Mouse (Mus musculus) heart, embryonic 11.5 days (tissue): ENCODE measurements around the gene Zfp64. TPM values are rescaled to one million over a fixed set of nuclear protein-coding genes. Genes with fewer than 3 reads are reported as not detected.

Source experiments
- ATAC-seq: fragments of 200-750 bp; cut with Nextera tagmentation; replicated peaks from 2 replicates; pipeline ENCODE4 v1.8.0; 2017; ENCODE audit warnings: moderate library complexity; ENCODE audit not compliant: insufficient number of reproducible peaks, low FRiP score, low TSS enrichment
- H3K27ac ChIP-seq: fragments of 300-500 bp; sonication (generic); 2 replicates; pipeline ENCODE4 v1.5.1; 2014; ENCODE audit warnings: mild to moderate bottlenecking, low read depth, low read length
- H3K27me3 ChIP-seq: fragments of 300-500 bp; sonication (generic); 2 replicates; pipeline ENCODE4 v1.6.1; 2014; ENCODE audit warnings: mild to moderate bottlenecking, low read length, mixed read lengths; ENCODE audit not compliant: control insufficient read depth, insufficient read depth
- H3K36me3 ChIP-seq: fragments of 300-500 bp; sonication (generic); 2 replicates; pipeline ENCODE4 v1.6.1; 2014; ENCODE audit warnings: mild to moderate bottlenecking, low read length, moderate library complexity, mixed read lengths; ENCODE audit not compliant: control insufficient read depth, insufficient read depth
- H3K4me1 ChIP-seq: fragments of 300-500 bp; sonication (generic); 2 replicates; pipeline ENCODE4 v1.6.1; 2014; ENCODE audit warnings: low read length; ENCODE audit not compliant: control insufficient read depth, insufficient read depth
- H3K4me2 ChIP-seq: fragments of 300-500 bp; sonication (generic); 2 replicates; pipeline ENCODE4 v1.6.1; 2014; ENCODE audit warnings: mild to moderate bottlenecking, moderate library complexity
- H3K4me3 ChIP-seq: fragments of 300-500 bp; sonication (generic); 2 replicates; pipeline ENCODE4 v1.5.1; 2014; ENCODE audit warnings: low read depth, low read length
- H3K9ac ChIP-seq: fragments of 300-500 bp; sonication (generic); 2 replicates; pipeline ENCODE4 v1.6.1; 2014; ENCODE audit warnings: mild to moderate bottlenecking, low read depth, low read length, moderate library complexity
- H3K9me3 ChIP-seq: fragments of 300-500 bp; sonication (generic); replicated peaks from 2 replicates; pipeline ENCODE4 v1.6.1; 2016; ENCODE audit warnings: low read length; ENCODE audit not compliant: control insufficient read depth
- WGBS: fragments of 180-500 bp; shearing (Covaris S2); extraction: QIAGEN DNeasy Blood & Tissue Kit; methylation state at CpG from one replicate; pipeline ENCODE4 v1.1.7; 2014; ENCODE audit not compliant: insufficient replicate concordance; 5-methylcytosine and 5-hydroxymethylcytosine counted together
- polyA plus RNA-seq: library from polyadenylated mRNA; unstranded; fragments of >200 nt; fragmentation: Nextera tagmentation; extraction: Ambion mirVana; gene quantifications from 2 replicates; pipeline ENCODE4 v1.2.1, GENCODE M21; 2014

Gene Zfp64
- polyA plus RNA-seq, 1 experiment from 2014 or later: 19.2 TPM

DNA sequence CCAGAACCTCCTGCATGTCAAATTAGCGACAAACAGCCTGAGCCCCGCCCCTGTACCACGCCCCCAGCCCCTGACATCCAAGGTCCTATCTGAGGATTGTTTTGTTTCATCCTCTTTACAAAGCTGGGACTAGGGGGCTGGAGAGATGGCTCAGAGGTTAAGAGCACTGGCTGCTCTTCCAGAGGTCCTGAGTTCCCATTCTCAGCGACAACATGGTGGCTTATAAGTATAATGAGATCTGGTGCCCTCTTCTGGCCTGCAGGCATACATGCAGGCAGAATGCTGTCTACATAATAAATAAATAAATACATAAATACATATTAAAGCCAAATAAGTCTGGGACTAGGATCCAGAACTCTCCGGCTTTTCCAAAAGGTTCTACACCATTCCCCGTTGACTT is 18.5 kb downstream of the Zfp64 start:
- H3K9me3 ChIP-seq: no peaks in the 10 kb centered on the region
- ATAC-seq: no peak
- H3K9ac ChIP-seq: no peak overlapping the region
- no peak overlapping the region for H3K4me2 ChIP-seq
- H3K4me1 ChIP-seq: no peaks in the 10 kb centered on the region
- 86% methylated on average over 6 of the region's 6 CpGs for WGBS
- H3K27ac ChIP-seq: no peak overlapping the region
- H3K27me3 ChIP-seq: no peaks in the 10 kb centered on the region
- peaks cover 29% of the 10 kb centered on the region for H3K36me3 ChIP-seq
- no peak overlapping the region for H3K4me3 ChIP-seq

DNA sequence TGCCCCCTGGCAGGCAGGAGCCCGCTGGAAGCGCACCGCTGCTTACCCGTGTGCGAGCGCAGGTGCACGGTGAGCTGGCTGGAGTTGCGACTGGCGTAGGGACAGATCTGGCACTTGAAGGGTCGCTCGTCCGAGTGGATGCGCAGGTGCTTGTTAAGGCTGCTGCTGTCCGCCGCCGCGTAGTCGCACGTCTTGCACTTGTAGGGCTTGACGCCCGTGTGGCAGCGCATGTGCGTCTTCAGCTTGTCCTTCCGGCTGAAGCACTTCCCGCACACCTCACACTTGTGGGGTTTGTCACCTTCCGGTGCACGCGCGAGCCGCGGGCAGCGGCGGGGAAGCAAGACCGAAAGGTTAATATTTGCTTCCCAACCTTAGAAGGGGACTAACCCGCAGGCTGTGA is 20.2 kb downstream of the Zfp64 start:
- H3K4me2 ChIP-seq: no peak overlapping the region
- no peak for ATAC-seq
- H3K36me3 ChIP-seq: peaks cover 33% of the 10 kb centered on the region
- WGBS: 84% methylated on average over 35 of the region's 35 CpGs
- no peaks in the 10 kb centered on the region for H3K27me3 ChIP-seq
- H3K9ac ChIP-seq: no peak overlapping the region
- no peaks in the 10 kb centered on the region for H3K4me1 ChIP-seq
- no peak overlapping the region for H3K27ac ChIP-seq
- H3K9me3 ChIP-seq: no peaks in the 10 kb centered on the region
- no peak overlapping the region for H3K4me3 ChIP-seq

DNA sequence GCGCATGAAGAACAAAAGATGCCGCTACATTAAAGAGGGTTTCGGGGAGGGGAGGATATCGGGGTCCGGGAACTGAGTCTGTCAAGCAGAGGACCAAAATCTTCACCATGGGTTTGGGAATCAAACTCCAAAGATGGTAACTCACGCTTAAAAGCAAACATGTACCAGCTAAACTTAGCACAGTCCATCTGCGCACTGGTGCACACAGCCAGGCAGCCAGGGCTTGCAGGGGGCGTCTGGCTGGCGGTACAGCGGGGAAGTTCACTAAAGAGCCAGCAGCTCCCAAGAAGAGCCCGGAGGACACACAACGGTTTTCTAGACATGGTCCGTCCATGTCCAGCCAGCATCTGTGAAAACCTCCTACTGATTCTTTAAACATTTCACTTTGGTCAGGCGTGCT is 23.7 kb downstream of the Zfp64 start:
- H3K27me3 ChIP-seq: no peaks in the 10 kb centered on the region
- no peak for ATAC-seq
- no peak overlapping the region for H3K9ac ChIP-seq
- H3K4me3 ChIP-seq: no peak overlapping the region
- H3K4me2 ChIP-seq: no peak overlapping the region
- no peaks in the 10 kb centered on the region for H3K4me1 ChIP-seq
- H3K36me3 ChIP-seq: peaks cover 23% of the 10 kb centered on the region
- 91% methylated on average over 14 of the region's 14 CpGs for WGBS
- H3K9me3 ChIP-seq: no peaks in the 10 kb centered on the region
- H3K27ac ChIP-seq: no peak overlapping the region

DNA sequence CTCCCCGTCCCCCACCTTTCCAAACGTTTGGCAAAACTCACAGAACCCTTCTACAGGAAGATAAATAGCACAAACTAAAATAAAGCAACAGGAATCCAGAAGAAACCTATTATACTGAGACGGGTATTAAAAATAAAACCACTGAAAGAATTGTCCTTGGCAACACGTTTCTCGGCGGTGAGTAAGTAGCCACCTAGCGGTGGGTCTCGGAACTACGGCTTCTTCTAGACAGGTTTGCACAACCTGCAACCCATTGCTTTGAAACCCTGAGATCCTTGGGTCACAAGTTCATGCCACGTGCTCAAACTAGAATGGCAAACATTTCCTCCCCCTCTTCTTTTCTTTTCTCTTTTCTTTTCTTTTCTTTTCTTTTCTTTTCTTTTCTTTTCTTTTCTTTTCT is 25.7 kb downstream of the Zfp64 start:
- ATAC-seq: no peak
- Histone ChIP-seq H3K27ac (no peak overlapping the region), H3K36me3 (peaks cover 23% of the 10 kb centered on the region), H3K4me1 (no peaks in the 10 kb centered on the region), H3K9ac (no peak overlapping the region), H3K4me2 (no peak overlapping the region), H3K9me3 (no peaks in the 10 kb centered on the region), H3K27me3 (no peaks in the 10 kb centered on the region), H3K4me3 (no peak overlapping the region)
- WGBS: 35% methylated on average over 10 of the region's 10 CpGs

DNA sequence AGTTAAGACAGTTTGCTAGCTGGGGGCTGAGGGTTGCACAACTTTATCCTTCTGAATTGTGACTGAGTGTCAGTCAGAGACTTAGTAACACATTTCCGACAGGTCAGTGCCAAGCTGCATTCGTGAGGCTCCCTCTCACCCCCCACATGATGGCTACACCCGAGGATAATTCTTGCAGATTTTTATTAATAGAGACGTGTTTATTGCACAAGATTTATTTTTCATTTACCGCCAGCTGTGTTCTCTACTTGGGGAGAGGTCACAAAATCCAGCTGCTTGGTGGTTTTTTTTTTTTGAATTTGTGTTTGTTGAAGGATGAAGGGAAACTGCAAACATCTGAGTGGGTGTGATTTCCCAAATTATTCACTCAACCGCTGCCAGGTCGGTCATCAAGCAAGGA is 28.0 kb downstream of the Zfp64 start:
- Histone ChIP-seq H3K4me2 (no peak overlapping the region), H3K27me3 (no peaks in the 10 kb centered on the region), H3K27ac (no peak overlapping the region), H3K36me3 (peaks cover 16% of the 10 kb centered on the region), H3K9me3 (no peaks in the 10 kb centered on the region), H3K9ac (no peak overlapping the region), H3K4me3 (no peak overlapping the region), H3K4me1 (no peaks in the 10 kb centered on the region)
- 90% methylated on average over 7 of the region's 7 CpGs for WGBS
- no peak for ATAC-seq

DNA sequence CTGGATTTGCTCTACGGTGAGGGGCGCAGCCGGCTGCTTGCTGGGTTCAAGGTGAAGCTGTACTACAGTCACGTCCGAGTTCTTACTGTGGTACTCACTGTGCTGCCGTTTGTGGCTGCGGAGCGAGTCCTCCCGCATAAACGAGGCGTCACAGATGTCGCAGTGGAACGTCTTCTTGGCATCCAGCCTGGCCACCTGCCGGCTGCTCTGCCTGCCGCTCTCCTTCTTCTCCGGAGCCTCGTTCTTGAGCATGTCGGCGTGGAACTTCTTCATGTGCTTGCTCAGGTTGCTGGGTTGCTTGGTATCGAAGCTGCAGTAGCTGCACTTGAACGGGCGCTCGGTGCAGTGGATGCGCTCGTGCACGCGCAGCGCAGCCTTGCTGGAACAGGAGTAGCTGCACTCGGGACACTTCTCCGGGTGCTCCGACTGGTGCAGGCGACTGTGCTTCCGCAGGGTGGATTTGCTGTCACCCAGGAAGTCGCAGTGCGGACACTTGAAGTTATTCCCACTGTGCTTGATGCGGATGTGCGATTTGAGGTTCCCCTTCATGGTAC is 29.1 kb downstream of the Zfp64 start:
- H3K9ac ChIP-seq: no peak overlapping the region
- no peak for ATAC-seq
- H3K9me3 ChIP-seq: no peaks in the 10 kb centered on the region
- no peak overlapping the region for H3K27ac ChIP-seq
- H3K36me3 ChIP-seq: peaks cover 12% of the 10 kb centered on the region
- WGBS: 84% methylated on average over 37 of the region's 37 CpGs
- no peaks in the 10 kb centered on the region for H3K4me1 ChIP-seq
- no peaks in the 10 kb centered on the region for H3K27me3 ChIP-seq
- no peak overlapping the region for H3K4me3 ChIP-seq
- no peak overlapping the region for H3K4me2 ChIP-seq

DNA sequence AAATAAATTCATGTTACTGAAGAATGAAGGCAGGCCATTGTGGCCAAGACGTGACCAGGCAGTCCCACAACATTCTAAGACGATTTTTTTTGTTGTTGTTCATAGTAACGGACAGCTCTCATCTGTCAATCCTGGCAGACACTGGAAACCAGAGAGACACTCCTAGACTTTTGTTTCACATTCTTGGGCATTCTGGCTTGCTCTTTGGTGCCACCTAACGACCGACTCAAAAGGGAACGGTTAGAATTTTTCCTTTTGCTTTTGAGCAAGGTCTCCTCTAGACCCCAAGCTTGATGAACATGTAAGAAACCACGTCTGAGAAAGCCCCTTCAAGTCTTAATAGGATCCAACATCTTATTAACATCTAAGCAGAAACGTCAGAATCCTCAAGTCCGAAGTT is 31.7 kb downstream of the Zfp64 start:
- H3K4me1 ChIP-seq: no peaks in the 10 kb centered on the region
- H3K9me3 ChIP-seq: no peaks in the 10 kb centered on the region
- ATAC-seq: no peak
- peaks cover 8% of the 10 kb centered on the region for H3K36me3 ChIP-seq
- 16% methylated on average over 9 of the region's 9 CpGs for WGBS
- no peak overlapping the region for H3K4me2 ChIP-seq
- no peak overlapping the region for H3K9ac ChIP-seq
- peaks cover 5% of the 10 kb centered on the region; the same call in 1 of the 2 replicates for H3K27me3 ChIP-seq
- H3K27ac ChIP-seq: no peak overlapping the region
- H3K4me3 ChIP-seq: no peak overlapping the region

DNA sequence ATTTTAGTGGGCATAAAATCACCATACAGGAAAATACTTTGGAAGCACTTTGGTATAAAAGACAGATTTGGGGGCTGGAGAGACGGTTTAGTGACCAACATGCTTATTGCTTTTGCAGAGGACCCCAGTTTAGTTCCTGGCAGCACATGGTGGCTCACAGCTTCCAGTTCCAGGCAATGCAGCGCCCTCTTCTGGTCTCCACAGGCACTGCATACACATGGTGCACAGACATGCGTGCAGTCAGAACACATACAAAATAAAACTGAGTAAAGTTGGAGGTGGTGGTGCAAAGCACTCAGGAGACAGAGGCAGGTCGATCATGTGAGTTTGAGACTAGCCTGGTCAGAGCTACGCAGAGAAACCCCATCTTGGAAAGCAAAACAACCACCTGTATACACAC is 32.9 kb downstream of the Zfp64 start:
- no peak for ATAC-seq
- H3K4me1 ChIP-seq: no peaks in the 10 kb centered on the region
- H3K36me3 ChIP-seq: peaks cover 8% of the 10 kb centered on the region
- H3K27me3 ChIP-seq: peaks cover 5% of the 10 kb centered on the region; the same call in 1 of the 2 replicates
- no peak overlapping the region for H3K4me2 ChIP-seq
- H3K9me3 ChIP-seq: no peaks in the 10 kb centered on the region
- no peak overlapping the region for H3K27ac ChIP-seq
- H3K9ac ChIP-seq: no peak overlapping the region
- WGBS: 81% methylated on average over 5 of the region's 5 CpGs
- no peak overlapping the region for H3K4me3 ChIP-seq

DNA sequence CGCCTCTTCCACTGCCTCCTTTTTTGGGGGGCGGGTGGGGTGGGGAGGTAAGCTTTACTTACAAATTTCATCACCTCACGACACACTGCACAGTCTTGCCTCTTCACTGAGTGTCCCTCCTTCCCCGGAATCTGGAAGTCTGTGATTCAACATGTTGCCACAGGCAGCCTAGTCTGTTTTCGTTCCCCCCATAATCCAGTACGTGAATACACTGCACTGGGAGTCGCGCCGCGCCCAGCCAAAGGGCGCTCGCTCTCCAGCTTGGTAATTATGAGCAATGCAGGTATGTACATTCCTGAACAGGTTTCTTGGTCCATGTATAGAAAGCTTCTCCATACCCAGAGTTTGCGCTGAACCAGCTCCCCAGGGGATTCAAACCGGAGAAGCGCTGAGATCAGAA is 35.4 kb downstream of the Zfp64 start:
- no peaks in the 10 kb centered on the region for H3K4me1 ChIP-seq
- no peak overlapping the region for H3K9ac ChIP-seq
- H3K4me3 ChIP-seq: no peak overlapping the region
- no peaks in the 10 kb centered on the region for H3K36me3 ChIP-seq
- peak overlapping the region; percentile 21; the same call in 1 of the 2 replicates for H3K4me2 ChIP-seq
- peaks cover 5% of the 10 kb centered on the region; the same call in 1 of the 2 replicates for H3K27me3 ChIP-seq
- ATAC-seq: no peak
- no peak overlapping the region for H3K27ac ChIP-seq
- no peaks in the 10 kb centered on the region for H3K9me3 ChIP-seq
- WGBS: 39% methylated on average over 15 of the region's 15 CpGs
